Mouse (Mus musculus) midbrain, embryonic 14.5 days (tissue): ENCODE results near the gene Plxna4. TPM values are rescaled to one million over a fixed set of nuclear protein-coding genes. Genes with fewer than 3 reads are reported as not detected.

ENCODE experiments used
- ATAC-seq: fragments of 200-750 bp; cut with Nextera tagmentation; 2 replicates; pipeline ENCODE4 v1.8.0; 2017; ENCODE audit warnings: moderate number of reproducible peaks, moderate library complexity; ENCODE audit not compliant: low FRiP score, low TSS enrichment
- DNase-seq: peaks from one replicate; pipeline ENCODE4 v3.0.0-alpha.2; 2015
- H3K27ac ChIP-seq: fragments of 300-500 bp; sonication (generic); replicated peaks from 2 replicates; pipeline ENCODE4 v1.5.1; 2014; ENCODE audit warnings: mild to moderate bottlenecking, low read depth, low read length, moderate library complexity
- H3K27me3 ChIP-seq: fragments of 300-500 bp; sonication (generic); 2 replicates; pipeline ENCODE4 v1.6.1; 2014; ENCODE audit warnings: low read length, control low read depth, mixed read lengths; ENCODE audit not compliant: control insufficient read depth, insufficient read depth
- H3K36me3 ChIP-seq: fragments of 300-500 bp; sonication (generic); 2 replicates; pipeline ENCODE4 v1.6.1; 2014; ENCODE audit warnings: low read length, control low read depth; ENCODE audit not compliant: control insufficient read depth, insufficient read depth
- H3K4me1 ChIP-seq: fragments of 300-500 bp; sonication (generic); 2 replicates; pipeline ENCODE4 v1.6.1; 2014; ENCODE audit warnings: mild to moderate bottlenecking, antibody characterized with exemption, low read length, control low read depth; ENCODE audit not compliant: control insufficient read depth, insufficient read depth
- H3K4me2 ChIP-seq: fragments of 300-500 bp; sonication (generic); 2 replicates; pipeline ENCODE4 v1.6.1; 2014; ENCODE audit warnings: mild to moderate bottlenecking, low read length, moderate library complexity
- H3K4me3 ChIP-seq: fragments of 300-500 bp; sonication (generic); replicated peaks from 2 replicates; pipeline ENCODE4 v1.5.1; 2014; ENCODE audit warnings: low read depth, low read length
- H3K9ac ChIP-seq: fragments of 300-500 bp; sonication (generic); replicated peaks from 2 replicates; pipeline ENCODE4 v1.6.1; 2014; ENCODE audit warnings: mild to moderate bottlenecking, low read length, moderate library complexity
- H3K9me3 ChIP-seq: fragments of 300-500 bp; sonication (generic); 2 replicates; pipeline ENCODE4 v1.6.1; 2016; ENCODE audit warnings: low read length, control low read depth, mixed read lengths; ENCODE audit not compliant: control insufficient read depth
- WGBS: fragments of 180-500 bp; shearing (Covaris S2); extraction: QIAGEN DNeasy Blood & Tissue Kit; methylation state at CpG from one replicate; pipeline ENCODE4 v1.1.7; 2014; 5-methylcytosine and 5-hydroxymethylcytosine counted together
- polyA plus RNA-seq: library from polyadenylated mRNA; unstranded; fragments of >200 nt; fragmentation: Nextera tagmentation; extraction: Ambion mirVana; gene quantifications from 2 replicates; pipeline ENCODE4 v1.2.1, GENCODE M21; 2014

Gene Plxna4
- polyA plus RNA-seq, 1 experiment from 2014 or later = 16.2 TPM

- Histone ChIP-seq H3K9ac (no peak overlapping the region), H3K27ac (no peak overlapping the region), H3K36me3 (no peaks in the 10 kb centered on the region), H3K9me3 (no peaks in the 10 kb centered on the region), H3K4me3 (no peak overlapping the region), H3K4me2 (no peak overlapping the region), H3K27me3 (no peaks in the 10 kb centered on the region), H3K4me1 (no peaks in the 10 kb centered on the region)
- ATAC-seq = no peak
- no peak for DNase-seq
- WGBS = 73% methylated on average over 5 of the region's 5 CpGs
Measured at GRCm38 (mm10) chr6:32526762-32527161, 61.2 kb downstream of the Plxna4 start.

DNA sequence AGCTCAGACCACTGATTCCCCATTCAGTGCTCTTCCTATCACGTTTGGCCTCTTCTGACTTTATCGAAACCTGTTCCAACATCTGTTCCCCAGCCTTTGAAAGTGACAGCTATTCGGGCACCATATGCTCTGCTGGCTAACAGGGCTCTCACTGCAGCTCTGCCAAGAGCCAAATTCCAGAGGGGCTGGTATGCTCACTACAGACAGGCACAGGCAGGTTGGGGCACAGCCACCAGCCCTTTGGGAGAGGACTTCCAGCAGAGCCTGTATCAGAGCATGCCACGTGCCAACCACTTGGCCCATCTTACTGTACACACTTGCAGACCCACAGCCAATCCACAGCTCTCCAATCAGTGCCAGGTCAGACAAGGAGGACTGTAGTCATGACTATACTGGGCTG lies 67.9 kb downstream of the Plxna4 start:
- ATAC-seq (no peak), DNase-seq (peak; percentile 16)
- Histone ChIP-seq H3K9ac (no peak overlapping the region), H3K9me3 (no peaks in the 10 kb centered on the region), H3K4me1 (no peaks in the 10 kb centered on the region), H3K4me3 (no peak overlapping the region), H3K36me3 (peaks cover 5% of the 10 kb centered on the region; the same call in 1 of the 2 replicates), H3K27ac (no peak overlapping the region), H3K27me3 (no peaks in the 10 kb centered on the region), H3K4me2 (no peak overlapping the region)
- 74% methylated on average over 4 of the region's 4 CpGs for WGBS

- H3K9ac ChIP-seq = no peak overlapping the region
- H3K36me3 ChIP-seq = peaks cover 5% of the 10 kb centered on the region; the same call in 1 of the 2 replicates
- no peak overlapping the region for H3K27ac ChIP-seq
- H3K4me3 ChIP-seq = no peak overlapping the region
- ATAC-seq (no peak), DNase-seq (no peak)
- H3K9me3 ChIP-seq = no peaks in the 10 kb centered on the region
- H3K4me2 ChIP-seq = no peak overlapping the region
- WGBS = 95% methylated on average over 3 of the region's 3 CpGs
- H3K27me3 ChIP-seq = no peaks in the 10 kb centered on the region
- no peaks in the 10 kb centered on the region for H3K4me1 ChIP-seq
Measured at GRCm38 (mm10) chr6:32518617-32519016, 69.4 kb downstream of the Plxna4 start.

DNA sequence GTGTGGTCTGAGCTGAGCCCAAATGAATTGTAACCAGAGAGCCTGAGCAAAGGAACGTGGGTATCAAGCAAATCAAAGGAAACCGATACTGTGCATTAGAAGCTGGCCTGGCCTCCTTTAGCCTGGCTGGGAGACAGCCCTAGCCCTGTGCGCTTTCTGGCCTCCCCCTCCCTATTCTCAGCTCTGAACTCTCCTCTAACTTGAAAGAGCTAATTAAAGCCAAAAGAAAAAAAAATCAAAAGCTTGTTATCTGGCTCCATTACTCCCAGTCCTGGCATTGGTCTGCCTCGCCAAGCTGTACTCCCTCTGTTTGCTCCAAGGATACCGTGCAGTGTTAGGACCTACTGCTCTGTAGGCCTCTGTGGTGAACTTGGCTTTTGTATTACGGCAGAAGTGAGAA lies 73.9 kb downstream of the Plxna4 start:
- ATAC-seq (no peak), DNase-seq (no peak)
- WGBS = 80% methylated on average over 6 of the region's 6 CpGs
- Histone ChIP-seq H3K4me1 (no peaks in the 10 kb centered on the region), H3K9ac (no peak overlapping the region), H3K36me3 (peaks cover 5% of the 10 kb centered on the region; the same call in 1 of the 2 replicates), H3K9me3 (no peaks in the 10 kb centered on the region), H3K27ac (no peak overlapping the region), H3K4me2 (no peak overlapping the region), H3K27me3 (no peaks in the 10 kb centered on the region), H3K4me3 (no peak overlapping the region)

DNA sequence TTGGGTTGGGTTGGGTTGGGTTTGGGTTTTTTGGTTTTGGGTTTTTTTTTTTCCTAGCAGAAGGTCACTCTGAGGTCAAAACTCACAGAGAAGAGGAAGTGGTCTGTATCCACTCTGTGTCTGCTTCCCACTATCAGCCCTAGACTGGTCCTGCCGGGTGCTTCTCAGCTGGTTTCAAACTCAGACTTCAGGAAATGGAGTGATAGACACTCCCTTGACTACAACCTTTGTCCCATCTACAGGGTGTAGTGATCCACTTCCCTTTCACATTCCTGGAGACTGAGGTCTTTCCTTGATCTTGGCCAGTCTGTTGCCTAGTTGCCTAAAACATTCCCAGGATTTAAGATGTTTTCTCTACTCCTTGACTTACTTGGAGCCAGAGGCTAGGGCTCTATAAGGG lies 76.0 kb downstream of the Plxna4 start:
- ATAC-seq (no peak), DNase-seq (no peak)
- no peaks in the 10 kb centered on the region for H3K27me3 ChIP-seq
- H3K36me3 ChIP-seq = peaks cover 5% of the 10 kb centered on the region; the same call in 1 of the 2 replicates
- H3K9me3 ChIP-seq = no peaks in the 10 kb centered on the region
- H3K4me3 ChIP-seq = no peak overlapping the region
- no peak overlapping the region for H3K4me2 ChIP-seq
- H3K9ac ChIP-seq = no peak overlapping the region
- WGBS = 87% methylated on average over 1 of the region's 1 CpGs
- no peak overlapping the region for H3K27ac ChIP-seq
- H3K4me1 ChIP-seq = 0 out of 2 replicates have a peak, but pooled peaks cover 5% of the 10 kb centered on the region

DNA sequence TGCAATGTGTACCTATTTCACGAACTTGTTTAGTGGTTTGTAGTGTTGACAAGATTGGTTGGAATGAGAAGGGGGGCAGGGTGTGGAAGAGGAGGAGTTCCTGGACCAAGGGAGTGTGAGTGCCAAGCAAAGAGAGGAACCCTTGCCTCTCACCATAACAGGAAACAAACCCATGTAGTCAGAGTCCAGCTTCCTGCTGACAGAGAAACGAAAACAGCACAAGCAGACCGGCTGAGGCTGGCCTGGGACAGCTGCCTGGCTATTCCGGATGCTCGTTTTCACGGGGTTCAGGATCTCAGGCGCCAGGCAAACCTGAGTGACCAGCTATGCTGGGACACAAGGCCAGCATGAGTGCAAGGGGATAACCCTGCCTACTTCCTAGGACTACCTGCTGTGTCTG lies 77.1 kb downstream of the Plxna4 start:
- DNase-seq = no peak
- WGBS = 87% methylated on average over 7 of the region's 7 CpGs
- Histone ChIP-seq H3K4me2 (no peak overlapping the region), H3K4me3 (no peak overlapping the region), H3K27me3 (no peaks in the 10 kb centered on the region), H3K9me3 (no peaks in the 10 kb centered on the region), H3K27ac (no peak overlapping the region), H3K9ac (no peak overlapping the region), H3K4me1 (0 out of 2 replicates have a peak, but pooled peaks cover 5% of the 10 kb centered on the region), H3K36me3 (no peaks in the 10 kb centered on the region)
- no peak for ATAC-seq

DNA sequence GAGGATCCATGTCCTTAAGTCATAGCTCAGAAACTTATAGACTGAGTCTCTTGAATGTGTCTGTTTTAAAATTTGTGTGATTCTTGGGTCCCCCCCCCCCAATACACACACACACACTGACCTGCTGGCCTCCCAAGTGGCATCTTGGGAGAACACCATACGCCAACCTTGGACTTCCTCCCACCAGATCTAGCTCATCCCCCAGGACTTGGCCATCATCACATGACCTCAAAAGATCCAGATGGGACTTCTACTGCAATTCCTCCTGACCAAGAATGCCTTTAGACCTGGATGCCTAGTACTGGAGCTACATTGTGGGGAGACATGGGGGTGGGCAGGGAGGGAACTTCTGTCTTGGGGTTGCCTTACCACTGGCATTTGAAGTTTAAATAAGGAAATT lies 77.5 kb downstream of the Plxna4 start:
- no peak overlapping the region for H3K4me2 ChIP-seq
- no peak overlapping the region for H3K9ac ChIP-seq
- no peaks in the 10 kb centered on the region for H3K27me3 ChIP-seq
- H3K4me3 ChIP-seq = no peak overlapping the region
- no peak overlapping the region for H3K27ac ChIP-seq
- no peaks in the 10 kb centered on the region for H3K36me3 ChIP-seq
- no peak for DNase-seq
- H3K4me1 ChIP-seq = 0 out of 2 replicates have a peak, but pooled peaks cover 5% of the 10 kb centered on the region
- WGBS = 100% methylated on average over 1 of the region's 1 CpGs
- ATAC-seq = no peak
- H3K9me3 ChIP-seq = no peaks in the 10 kb centered on the region

GRCm38 (mm10) chr6:32509046-32509445 lies 78.9 kb downstream of the Plxna4 start:
- WGBS = 43% methylated on average over 9 of the region's 9 CpGs
- Histone ChIP-seq H3K27me3 (no peaks in the 10 kb centered on the region), H3K4me1 (0 out of 2 replicates have a peak, but pooled peaks cover 5% of the 10 kb centered on the region), H3K27ac (no peak overlapping the region), H3K4me2 (no peak overlapping the region), H3K4me3 (no peak overlapping the region), H3K36me3 (no peaks in the 10 kb centered on the region), H3K9me3 (no peaks in the 10 kb centered on the region), H3K9ac (no peak overlapping the region)
- DNase-seq (no peak), ATAC-seq (no peak)

DNA sequence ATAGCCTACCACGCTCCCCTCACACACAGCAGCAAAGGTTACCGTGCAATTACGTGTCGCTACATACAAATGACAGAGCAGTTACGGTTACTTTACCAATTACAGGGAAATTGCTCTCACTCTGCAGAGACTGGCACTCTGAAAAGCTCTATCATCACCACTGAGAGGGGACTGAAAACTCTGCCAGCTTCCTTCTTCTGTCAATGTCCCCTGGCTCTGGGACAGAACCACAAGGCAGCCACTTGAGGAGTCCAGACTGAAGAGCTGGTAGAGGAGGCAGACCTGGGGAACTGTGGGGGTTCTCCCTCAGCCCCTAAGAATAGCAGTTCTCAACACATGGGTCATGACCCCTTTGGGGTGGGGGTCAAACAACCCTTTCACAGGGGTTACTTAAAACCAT lies 83.0 kb downstream of the Plxna4 start:
- H3K9me3 ChIP-seq = no peaks in the 10 kb centered on the region
- no peak overlapping the region for H3K27ac ChIP-seq
- DNase-seq = peak; percentile 13
- H3K4me3 ChIP-seq = no peak overlapping the region
- no peak overlapping the region for H3K4me2 ChIP-seq
- H3K27me3 ChIP-seq = no peaks in the 10 kb centered on the region
- ATAC-seq = no peak
- H3K36me3 ChIP-seq = no peaks in the 10 kb centered on the region
- WGBS = 76% methylated on average over 5 of the region's 5 CpGs
- no peak overlapping the region for H3K9ac ChIP-seq
- 0 out of 2 replicates have a peak, but pooled peaks cover 5% of the 10 kb centered on the region for H3K4me1 ChIP-seq
